Mouse (Mus musculus) CH12.LX (cell line): ENCODE results near the gene Gpsm1. TPM values are rescaled to one million over a fixed set of nuclear protein-coding genes. Genes with fewer than 3 reads are reported as not detected.

Experiments used
- DNase-seq: peaks from one replicate; pipeline ENCODE4 v3.0.0-alpha.2; 2013; ENCODE audit errors: extremely low read depth
- H3K27ac ChIP-seq: 2 replicates; pipeline ENCODE4 v1.5.1; 2012; ENCODE audit warnings: low read depth, mild to moderate bottlenecking, control low read depth, moderate library complexity; ENCODE audit not compliant: insufficient read depth
- H3K27me3 ChIP-seq: replicated peaks from 2 replicates; pipeline ENCODE3; 2012; ENCODE audit warnings: inconsistent platforms
- H3K36me3 ChIP-seq, 2 experiments: replicated peaks in 1 of 2; 2 replicates each; pipeline versions ENCODE3 to v1.6.1; 2012; ENCODE audit warnings: inconsistent platforms in 1 of 2, low read length in 1 of 2, mild to moderate bottlenecking in 1 of 2, mixed read lengths in 1 of 2, moderate library complexity in 1 of 2; ENCODE audit not compliant: control insufficient read depth in 1 of 2, insufficient read depth in 1 of 2
- H3K4me1 ChIP-seq, 2 experiments: 2 replicates each; pipeline ENCODE4 v1.6.1; 2012; ENCODE audit warnings: inconsistent platforms in 1 of 2, moderate library complexity in 1 of 2; ENCODE audit not compliant: insufficient read depth in 2 of 2, control insufficient read depth in 1 of 2
- H3K4me2 ChIP-seq: 2 replicates; pipeline ENCODE4 v1.6.1; 2012; ENCODE audit warnings: low read depth, mild to moderate bottlenecking, control low read depth; ENCODE audit not compliant: poor library complexity, insufficient read depth, severe bottlenecking
- H3K4me3 ChIP-seq, 3 experiments: fragments of 150-350 bp in 1 of 3; sonication (generic) in 1 of 3; replicated peaks in 1 of 3; 2 replicates each; pipeline versions ENCODE3 to v1.5.1; 2011 to 2012; ENCODE audit warnings: low read depth in 2 of 3, low read length in 2 of 3, mild to moderate bottlenecking in 2 of 3, moderate library complexity in 2 of 3, control low read depth in 1 of 3, improper control_type of control experiment in 1 of 3, inconsistent platforms in 1 of 3, mixed read lengths in 1 of 3; ENCODE audit not compliant: poor library complexity in 1 of 3
- H3K79me2 ChIP-seq: replicated peaks from 2 replicates; pipeline ENCODE4 v1.6.1; 2012; ENCODE audit warnings: mild to moderate bottlenecking, moderate library complexity; ENCODE audit not compliant: control insufficient read depth, poor library complexity, insufficient read depth, severe bottlenecking; ENCODE audit errors: extremely low read depth
- H3K9ac ChIP-seq: 2 replicates; pipeline ENCODE4 v1.6.1; 2012; ENCODE audit warnings: low read depth, mild to moderate bottlenecking, control low read depth, moderate library complexity; ENCODE audit not compliant: insufficient read depth
- H3K9me3 ChIP-seq: replicated peaks from 2 replicates; pipeline ENCODE3; 2012; ENCODE audit warnings: low read length, inconsistent platforms, mixed read lengths
- CHD1 ChIP-seq: IDR thresholded peaks from 2 replicates; pipeline ENCODE4 v1.6.1; 2012; ENCODE audit warnings: low read depth, low read length, improper control_type of control experiment, inconsistent platforms
- CHD2 ChIP-seq: IDR thresholded peaks from 2 replicates; pipeline ENCODE4 v1.6.1; 2011; ENCODE audit warnings: low read length, improper control_type of control experiment
- CTCF ChIP-seq, 2 experiments: IDR thresholded peaks in 1 of 2; conservative IDR thresholded peaks in 1 of 2; 2 replicates each; pipeline ENCODE4 v1.5.1; 2011 to 2012; ENCODE audit warnings: low read depth in 2 of 2, low read length in 2 of 2, improper control_type of control experiment in 1 of 2, inconsistent platforms in 1 of 2, mild to moderate bottlenecking in 1 of 2, moderate library complexity in 1 of 2
- E2F4 ChIP-seq: IDR thresholded peaks from 2 replicates; pipeline ENCODE4 v1.6.1; 2011; ENCODE audit warnings: low read depth, low read length, improper control_type of control experiment; ENCODE audit not compliant: insufficient replicate concordance
- EP300 ChIP-seq: IDR thresholded peaks from 2 replicates; pipeline ENCODE4 v1.6.1; 2011; ENCODE audit warnings: low read length, improper control_type of control experiment
- JUND ChIP-seq: conservative IDR thresholded peaks from 2 replicates; pipeline ENCODE4 v1.6.1; 2011; ENCODE audit warnings: low read depth, low read length, improper control_type of control experiment
- MAX ChIP-seq: IDR thresholded peaks from 2 replicates; pipeline ENCODE4 v1.6.1; 2011; ENCODE audit warnings: low read length, improper control_type of control experiment
- MYC ChIP-seq: IDR thresholded peaks from 2 replicates; pipeline ENCODE4 v1.6.1; 2011; ENCODE audit warnings: low read depth, mild to moderate bottlenecking, improper control_type of control experiment, low read length
- NRF1 ChIP-seq: IDR thresholded peaks from 2 replicates; pipeline ENCODE4 v1.6.1; 2014; ENCODE audit warnings: low read depth, mild to moderate bottlenecking, inconsistent platforms, low read length, improper control_type of control experiment, moderate library complexity
- POLR2A ChIP-seq: IDR thresholded peaks from 2 replicates; pipeline ENCODE4 v1.6.1; 2011; ENCODE audit warnings: low read depth, mild to moderate bottlenecking, improper control_type of control experiment, low read length
- RAD21 ChIP-seq: IDR thresholded peaks from 2 replicates; pipeline ENCODE4 v1.6.1; 2011; ENCODE audit warnings: low read depth, mild to moderate bottlenecking, low read length, improper control_type of control experiment, moderate library complexity
- RCOR1 ChIP-seq: conservative IDR thresholded peaks from 2 replicates; pipeline ENCODE4 v1.6.1; 2012; ENCODE audit warnings: low read depth, mild to moderate bottlenecking, inconsistent platforms, low read length, improper control_type of control experiment
- SMC3 ChIP-seq: IDR thresholded peaks from 2 replicates; pipeline ENCODE4 v1.6.1; 2011; ENCODE audit warnings: low read depth, low read length, improper control_type of control experiment
- UBTF ChIP-seq: IDR thresholded peaks from 2 replicates; pipeline ENCODE4 v1.6.1; 2012; ENCODE audit warnings: low read depth, mild to moderate bottlenecking, inconsistent platforms, low read length, improper control_type of control experiment, moderate library complexity
- ZKSCAN1 ChIP-seq: IDR thresholded peaks from 2 replicates; pipeline ENCODE4 v1.6.1; 2012; ENCODE audit warnings: low read depth, inconsistent platforms, low read length, improper control_type of control experiment, borderline replicate concordance
- dilution Hi-C: fragments of 300-500 bp; cut with MboI; formaldehyde crosslinking; loops from 2 replicates; pipeline ENCODE4 v1.14.3; 2020; ENCODE audit warnings: low sequenced_read_pairs; ENCODE audit not compliant: extremely low pct_unique_long_range_greater_than_20kb, extremely low pct_ligation_motif_present
- in situ Hi-C: fragments of 300-500 bp; cut with MboI; formaldehyde crosslinking; loops from 3 replicates; pipeline ENCODE4 v1.14.3; 2019; ENCODE audit warnings: low sequenced_read_pairs, low pct_ligation_motif_present, low pct_unique_long_range_greater_than_20kb, mixed read lengths
- polyA plus RNA-seq: library from polyadenylated mRNA; unstranded; fragments of >175 nt; gene quantifications from 2 replicates; pipeline ENCODE4 v1.2.1, GENCODE M21; 2012; ENCODE audit warnings: low read depth; ENCODE audit not compliant: insufficient read length
- total RNA-seq, 2 experiments: library from RNA; depleted of rRNA; stranded (reverse); fragments of 300-350 nt in 1 of 2; fragments of >200 nt in 1 of 2; gene quantifications; 2 replicates each; pipeline ENCODE4 v1.2.3; 2012 to 2014

Gpsm1 gene
- total and polyA plus RNA-seq, 3 experiments, result 3.2 to 8.1 (median 3.6) TPM

DNA sequence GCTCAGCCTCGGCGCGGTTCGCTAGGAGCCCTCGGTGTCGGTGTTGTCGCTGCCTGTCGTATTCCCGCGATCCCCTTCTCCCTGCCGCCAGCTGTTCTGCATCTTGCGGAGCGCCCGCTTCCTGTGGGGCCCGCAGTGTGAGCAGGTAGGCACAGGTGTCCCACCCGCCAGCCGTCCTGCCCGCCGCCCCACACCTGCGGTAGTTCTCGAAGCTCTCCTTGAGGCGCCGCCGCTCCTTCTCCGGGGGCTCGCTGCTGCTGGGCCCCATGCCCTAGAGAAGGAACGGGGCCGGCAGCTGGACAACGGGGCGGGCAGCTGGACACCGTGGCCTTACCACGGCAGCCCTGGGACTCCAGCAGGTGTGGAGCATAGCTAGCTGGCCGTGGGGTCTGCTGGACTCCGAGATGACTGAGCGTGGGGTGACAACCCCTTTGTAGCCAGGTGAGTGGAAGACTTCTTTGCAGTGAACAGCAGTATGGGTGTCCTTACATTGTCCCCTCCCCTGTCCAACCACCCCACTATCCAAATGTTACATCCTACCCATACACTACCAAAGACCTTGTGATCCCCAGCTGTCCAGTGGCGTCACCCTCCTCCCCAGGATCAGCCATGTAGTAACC lies 37.1 kb downstream of the Gpsm1 start:
- in situ Hi-C loops, result loop anchor here (5.0 kb wide), 1 partner anchor 55 kb away; the partner anchor contains the start of gene Inpp5e
- dilution Hi-C loops, result no loop called here

DNA sequence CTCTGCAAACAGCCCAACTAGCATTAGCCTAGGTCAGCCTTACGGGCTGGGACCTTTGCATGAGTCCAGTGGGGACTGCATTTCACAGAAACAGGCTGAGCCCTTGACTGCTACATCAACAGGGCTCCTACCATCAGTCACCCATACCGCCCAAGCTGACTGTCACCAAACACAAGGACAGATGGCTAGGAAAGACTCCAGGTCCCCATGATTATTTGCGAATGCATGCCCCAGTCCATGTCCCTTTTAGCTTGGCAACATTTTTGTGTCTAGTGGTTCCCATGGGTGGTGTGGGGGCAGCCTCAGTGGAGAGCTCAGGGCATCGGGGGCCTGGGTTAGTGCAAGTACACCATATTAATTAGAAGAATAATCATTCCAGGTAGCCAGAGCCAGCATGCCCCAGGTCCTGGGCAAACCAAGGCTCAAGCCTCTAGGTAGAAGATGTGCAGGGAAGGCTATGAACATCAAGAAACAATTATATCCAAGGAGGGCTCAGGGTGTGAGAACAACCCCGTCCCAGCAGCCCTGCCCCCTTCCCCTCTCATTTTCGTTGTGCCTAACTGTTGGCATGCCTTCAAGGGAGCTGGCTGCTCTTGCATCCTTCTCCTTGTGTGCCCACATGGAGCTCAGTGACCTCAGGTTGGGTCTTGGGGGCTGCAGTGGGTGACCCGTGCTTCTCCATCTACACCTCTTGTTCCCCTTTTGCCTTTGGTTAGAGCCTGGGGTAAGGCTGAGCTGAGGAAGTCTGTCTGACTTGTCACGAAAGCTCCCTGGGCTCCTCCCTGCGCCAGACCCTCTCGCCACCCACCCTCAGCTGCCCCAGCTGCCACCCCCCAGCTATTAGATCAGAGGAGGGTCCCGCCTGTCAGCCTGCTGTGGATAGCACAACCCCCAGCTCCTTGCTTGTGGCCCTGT lies 38.0 kb downstream of the Gpsm1 start:
- DNase-seq, result no peak
- Histone ChIP-seq H3K27ac (no peak overlapping the region), H3K79me2 (no peaks in the 10 kb centered on the region), H3K4me1 (peaks cover 10 to 19% of the 10 kb centered on the region in 2 experiments), H3K36me3 (peaks cover 19 to 54% of the 10 kb centered on the region in 2 experiments), H3K4me3 (no peak overlapping the region), H3K9me3 (no peaks in the 10 kb centered on the region), H3K27me3 (no peaks in the 10 kb centered on the region), H3K4me2 (no peak overlapping the region; the same call in 1 of the 2 replicates), H3K9ac (no peak overlapping the region)
- in situ Hi-C loops, result loop anchor here (5.0 kb wide), 1 partner anchor 54 kb away; the partner anchor contains the start of gene Inpp5e
- dilution Hi-C loops, result no loop called here
- TF ChIP-seq NRF1 (no peak), JUND (no peak), SMC3 (no peak)

More for the DNA sequence above, 37.1 kb downstream of the Gpsm1 start:
- Histone ChIP-seq H3K4me2 (peak overlapping the region; percentile 87), H3K79me2 (no peaks in the 10 kb centered on the region), H3K27me3 (no peaks in the 10 kb centered on the region), H3K9ac (peak overlapping the region; percentile 71), H3K9me3 (no peaks in the 10 kb centered on the region), H3K4me1 (peaks cover 10 to 19% of the 10 kb centered on the region in 2 experiments), H3K27ac (no peak overlapping the region), H3K4me3 (peak overlapping the region; percentile 77 to 88 (median 85)), H3K36me3 (peaks cover 22 to 58% of the 10 kb centered on the region in 2 experiments)
- no peak for DNase-seq
- TF ChIP-seq RCOR1, result no peak; the same call in 1 of the 2 replicates
- no peak for TF ChIP-seq EP300
- no peak for TF ChIP-seq POLR2A
- TF ChIP-seq RAD21, result no peak
- no peak for TF ChIP-seq MYC
- TF ChIP-seq NRF1, result no peak
- TF ChIP-seq CHD2, result no peak; the same call in 1 of the 2 replicates
- no peak for TF ChIP-seq JUND
- no peak for TF ChIP-seq E2F4
- no peak for TF ChIP-seq UBTF
- no peak for TF ChIP-seq CTCF (conservative IDR thresholded peaks at IDR 0.05 in 1 of 2, IDR thresholded peaks at IDR 0.05 in 1 of 2; ENCODE audit: low read depth in 2 of 2, low read length in 2 of 2)
- no peak for TF ChIP-seq CHD1
- no peak for TF ChIP-seq MAX
- no peak for TF ChIP-seq ZKSCAN1
